Mouse (Mus musculus): ENCODE measurements at regions not wholly inside any gene's neighbourhood (a gene's known extent, or its start where the extent isn't known, plus 50 kb on each side); places are given as distances from the start of the nearest gene placed in this dataset.

GRCm38 (mm10) chr2:50983883-50984410, 165.0 kb downstream of the Rnd3 start:
- Histone ChIP-seq H3K4me1 (ENCODE audit: control insufficient read depth, insufficient read depth, low read length) (no peaks in the 10 kb centered on the region), H3K4me3 (ENCODE audit: control insufficient read depth, low read depth, low read length) (no peak overlapping the region), H3K27ac (ENCODE audit: control insufficient read depth, insufficient read depth, low read depth, low read length) (no peak overlapping the region), H3K36me3 (ENCODE audit: control insufficient read depth, insufficient read depth, low read length) (no peaks in the 10 kb centered on the region), H3K27me3 (ENCODE audit: control insufficient read depth, insufficient read depth, low read length) (no peaks in the 10 kb centered on the region)
- TF ChIP-seq POLR2A (IDR thresholded peaks at IDR 0.05; ENCODE audit: control insufficient read depth, low read depth, low read length): no peak
- no peak for TF ChIP-seq CTCF (IDR thresholded peaks at IDR 0.05; ENCODE audit: control insufficient read depth, insufficient read depth, insufficient replicate concordance, low read depth, low read length)

DNA sequence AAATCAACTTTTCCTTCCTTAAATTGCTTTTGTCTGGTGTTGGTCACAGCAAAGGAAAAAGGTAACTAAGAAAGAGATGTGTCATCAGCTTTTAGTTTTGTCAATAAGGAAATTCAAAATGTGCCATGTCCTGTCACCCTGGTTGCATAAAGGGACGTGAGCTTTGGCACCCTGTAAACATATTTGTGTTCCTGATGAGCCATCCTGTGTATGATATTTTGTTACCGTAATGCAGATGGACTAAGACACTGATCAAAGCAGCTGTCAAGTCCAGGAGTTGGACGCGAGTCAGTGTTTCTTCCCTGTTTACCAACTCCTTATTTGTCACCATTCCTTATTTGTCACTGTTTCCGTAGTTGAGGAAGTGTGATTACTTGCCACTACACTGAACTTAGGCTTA, 166.3 kb downstream of the Rnd3 start:
- Histone ChIP-seq H3K4me1 (ENCODE audit: control insufficient read depth, insufficient read depth, low read length) (no peaks in the 10 kb centered on the region), H3K4me3 (ENCODE audit: control insufficient read depth, low read depth, low read length) (no peak overlapping the region), H3K27me3 (ENCODE audit: control insufficient read depth, insufficient read depth, low read length) (no peaks in the 10 kb centered on the region), H3K27ac (ENCODE audit: control insufficient read depth, insufficient read depth, low read depth, low read length) (no peak overlapping the region), H3K36me3 (ENCODE audit: control insufficient read depth, insufficient read depth, low read length) (no peaks in the 10 kb centered on the region)
- TF ChIP-seq POLR2A (IDR thresholded peaks at IDR 0.05; ENCODE audit: control insufficient read depth, low read depth, low read length) (no peak), CTCF (IDR thresholded peaks at IDR 0.05; ENCODE audit: control insufficient read depth, insufficient read depth, insufficient replicate concordance, low read depth, low read length) (no peak)

- no peak overlapping the region for H3K4me3 ChIP-seq (ENCODE audit: control insufficient read depth, low read depth, low read length)
- no peak for TF ChIP-seq CTCF (IDR thresholded peaks at IDR 0.05; ENCODE audit: control insufficient read depth, insufficient read depth, insufficient replicate concordance, low read depth, low read length)
- TF ChIP-seq POLR2A (IDR thresholded peaks at IDR 0.05; ENCODE audit: control insufficient read depth, low read depth, low read length): no peak
Observed at GRCm38 (mm10) chr2:50978356-50978755, 170.6 kb downstream of the Rnd3 start.

GRCm38 (mm10) chr2:50971131-50971825, 177.6 kb downstream of the Rnd3 start:
- TF ChIP-seq CTCF (IDR thresholded peaks at IDR 0.05; ENCODE audit: control insufficient read depth, insufficient read depth, insufficient replicate concordance, low read depth, low read length) (no peak), POLR2A (IDR thresholded peaks at IDR 0.05; ENCODE audit: control insufficient read depth, low read depth, low read length) (no peak)
- Histone ChIP-seq H3K4me3 (ENCODE audit: control insufficient read depth, low read depth, low read length) (no peak overlapping the region), H3K27ac (ENCODE audit: control insufficient read depth, insufficient read depth, low read depth, low read length) (no peak overlapping the region), H3K4me1 (ENCODE audit: control insufficient read depth, insufficient read depth, low read length) (no peaks in the 10 kb centered on the region), H3K36me3 (ENCODE audit: control insufficient read depth, insufficient read depth, low read length) (no peaks in the 10 kb centered on the region), H3K27me3 (ENCODE audit: control insufficient read depth, insufficient read depth, low read length) (no peaks in the 10 kb centered on the region)

More at GRCm38 (mm10) chr2:50978356-50978755, 170.6 kb downstream of the Rnd3 start:
- H3K4me1 ChIP-seq (ENCODE audit: control insufficient read depth, insufficient read depth, low read length): no peaks in the 10 kb centered on the region
- no peak overlapping the region for H3K27ac ChIP-seq (ENCODE audit: control insufficient read depth, insufficient read depth, low read depth, low read length)
- no peaks in the 10 kb centered on the region for H3K27me3 ChIP-seq (ENCODE audit: control insufficient read depth, insufficient read depth, low read length)
- H3K36me3 ChIP-seq (ENCODE audit: control insufficient read depth, insufficient read depth, low read length): no peaks in the 10 kb centered on the region

DNA sequence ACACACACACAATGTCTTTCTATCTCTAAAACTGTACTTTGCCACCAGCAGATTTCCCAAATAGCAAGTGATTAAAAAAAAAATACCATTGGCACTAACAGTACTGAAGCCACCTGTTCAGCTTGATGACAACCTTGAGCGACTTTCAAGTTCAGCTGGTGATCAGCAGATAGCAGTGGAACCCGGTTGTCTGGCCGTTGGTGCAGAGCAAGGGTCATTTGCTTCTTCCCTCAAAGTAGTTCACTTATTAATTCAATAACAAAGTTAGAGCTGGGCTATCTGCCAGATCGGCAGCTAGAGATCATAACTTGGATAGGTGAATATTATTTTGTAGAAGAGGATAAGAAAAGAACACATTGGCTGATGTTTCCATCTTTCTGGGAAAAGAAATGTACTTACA, 180.5 kb downstream of the Rnd3 start:
- H3K27me3 ChIP-seq (ENCODE audit: control insufficient read depth, insufficient read depth, low read length): no peaks in the 10 kb centered on the region
- H3K27ac ChIP-seq (ENCODE audit: control insufficient read depth, insufficient read depth, low read depth, low read length): no peak overlapping the region
- TF ChIP-seq POLR2A (IDR thresholded peaks at IDR 0.05; ENCODE audit: control insufficient read depth, low read depth, low read length) (no peak), CTCF (IDR thresholded peaks at IDR 0.05; ENCODE audit: control insufficient read depth, insufficient read depth, insufficient replicate concordance, low read depth, low read length) (no peak)
- no peaks in the 10 kb centered on the region for H3K4me1 ChIP-seq (ENCODE audit: control insufficient read depth, insufficient read depth, low read length)
- H3K36me3 ChIP-seq (ENCODE audit: control insufficient read depth, insufficient read depth, low read length): no peaks in the 10 kb centered on the region
- no peak overlapping the region for H3K4me3 ChIP-seq (ENCODE audit: control insufficient read depth, low read depth, low read length)

- H3K27me3 ChIP-seq (ENCODE audit: control insufficient read depth, insufficient read depth, low read length): no peaks in the 10 kb centered on the region
- TF ChIP-seq CTCF (IDR thresholded peaks at IDR 0.05; ENCODE audit: control insufficient read depth, insufficient read depth, insufficient replicate concordance, low read depth, low read length): no peak
- TF ChIP-seq POLR2A (IDR thresholded peaks at IDR 0.05; ENCODE audit: control insufficient read depth, low read depth, low read length): no peak
- H3K4me1 ChIP-seq (ENCODE audit: control insufficient read depth, insufficient read depth, low read length): no peaks in the 10 kb centered on the region
- H3K36me3 ChIP-seq (ENCODE audit: control insufficient read depth, insufficient read depth, low read length): no peaks in the 10 kb centered on the region
- no peak overlapping the region for H3K4me3 ChIP-seq (ENCODE audit: control insufficient read depth, low read depth, low read length)
- no peak overlapping the region for H3K27ac ChIP-seq (ENCODE audit: control insufficient read depth, insufficient read depth, low read depth, low read length)
Observed at GRCm38 (mm10) chr2:50967826-50968225, 181.1 kb downstream of the Rnd3 start.

GRCm38 (mm10) chr2:50967133-50967532, 181.8 kb downstream of the Rnd3 start:
- no peak overlapping the region for H3K4me3 ChIP-seq (ENCODE audit: control insufficient read depth, low read depth, low read length)
- no peaks in the 10 kb centered on the region for H3K27me3 ChIP-seq (ENCODE audit: control insufficient read depth, insufficient read depth, low read length)
- H3K36me3 ChIP-seq (ENCODE audit: control insufficient read depth, insufficient read depth, low read length): no peaks in the 10 kb centered on the region
- TF ChIP-seq POLR2A (IDR thresholded peaks at IDR 0.05; ENCODE audit: control insufficient read depth, low read depth, low read length) (no peak), CTCF (IDR thresholded peaks at IDR 0.05; ENCODE audit: control insufficient read depth, insufficient read depth, insufficient replicate concordance, low read depth, low read length) (no peak)
- H3K27ac ChIP-seq (ENCODE audit: control insufficient read depth, insufficient read depth, low read depth, low read length): no peak overlapping the region
- no peaks in the 10 kb centered on the region for H3K4me1 ChIP-seq (ENCODE audit: control insufficient read depth, insufficient read depth, low read length)

Data from testis, adult 2 months (tissue).